Mouse (Mus musculus) central nervous system, embryonic 18 days (tissue): ENCODE results near the gene Tph2. TPM values are rescaled to one million over a fixed set of nuclear protein-coding genes. Genes with fewer than 3 reads are reported as not detected.

Source experiments
- polyA plus RNA-seq: library from polyadenylated mRNA; depleted of rRNA; stranded (reverse); fragments of >200 nt; gene quantifications from 2 replicates; pipeline ENCODE4 v1.2.3, GENCODE M21; 2012; rRNA removed

The Tph2 gene
- polyA plus RNA-seq = 3.1 and 3.4 TPM in 2 replicates

GRCm38 (mm10) chr10:115184697-115185096, at the start of gene Tph2:
TSS of gene Tph2 (minus strand) at chr10:115185022.

Other genes starting within 250 kb of the Tph2 start
- gene Tbc1d15, start 66.4 kb upstream of the Tph2 start, polyA plus RNA-seq = 20.0 and 21.9 TPM in 2 replicates
- 31.0 and 31.4 TPM in 2 replicates for gene Rab21, start 130.6 kb upstream of the Tph2 start, polyA plus RNA-seq
- 30.8 and 33.6 TPM in 2 replicates for gene Tmem19, start 177.5 kb upstream of the Tph2 start, polyA plus RNA-seq
- gene Thap2, start 199.4 kb upstream of the Tph2 start, polyA plus RNA-seq = 15.4 and 16.5 TPM in 2 replicates
- 110 and 116 TPM in 2 replicates for gene Zfc3h1, start 199.9 kb upstream of the Tph2 start, polyA plus RNA-seq